Mouse (Mus musculus): Measurements from ENCODE around the gene Sema5a. TPM values are rescaled to one million over a fixed set of nuclear protein-coding genes. Genes with fewer than 3 reads are reported as not detected.
"Not testable (repeated sequence)": the region's sequence is repeated elsewhere in the genome, so short reads cannot be mapped to it uniquely, and the experiment has no call there.

The Sema5a gene
- polyA plus RNA-seq, 1 experiment from 2014 or later: 17.5 TPM

DNA sequence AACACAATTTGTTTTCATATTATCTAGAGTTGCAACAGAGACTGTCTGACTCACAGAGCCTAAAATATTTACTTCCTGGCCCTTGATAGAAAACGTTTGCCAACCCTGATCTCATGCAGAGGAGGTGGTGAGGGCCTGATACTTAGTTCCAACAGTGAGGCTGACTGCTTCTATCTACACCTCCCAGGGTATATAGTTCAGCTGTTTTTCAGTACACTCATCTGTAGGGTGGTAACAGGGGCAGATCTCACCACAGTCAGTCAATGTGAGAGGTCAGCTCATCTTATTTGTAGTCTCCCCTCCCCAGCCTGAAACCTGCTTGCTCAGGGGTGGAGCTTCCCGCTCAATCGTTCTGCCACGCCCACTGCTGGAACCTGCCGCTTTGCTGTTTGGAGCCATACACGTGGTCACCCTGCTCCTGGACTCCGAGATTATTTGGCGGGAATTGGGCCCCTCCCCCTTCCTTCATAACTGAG lies 11.9 kb upstream of the Sema5a start:
- H3K9ac ChIP-seq; H3K4me2 ChIP-seq; H3K27ac ChIP-seq; H3K27me3 ChIP-seq (replicated peaks); H3K9me3 ChIP-seq; H3K4me1 ChIP-seq; H3K4me3 ChIP-seq (replicated peaks); H3K36me3 ChIP-seq: not testable (repeated sequence)
- peak; percentile 56 for ATAC-seq (ENCODE audit: insufficient read depth, low FRiP score, low read depth)
- 9% methylated on average over 8 of the region's 8 CpGs for WGBS

DNA sequence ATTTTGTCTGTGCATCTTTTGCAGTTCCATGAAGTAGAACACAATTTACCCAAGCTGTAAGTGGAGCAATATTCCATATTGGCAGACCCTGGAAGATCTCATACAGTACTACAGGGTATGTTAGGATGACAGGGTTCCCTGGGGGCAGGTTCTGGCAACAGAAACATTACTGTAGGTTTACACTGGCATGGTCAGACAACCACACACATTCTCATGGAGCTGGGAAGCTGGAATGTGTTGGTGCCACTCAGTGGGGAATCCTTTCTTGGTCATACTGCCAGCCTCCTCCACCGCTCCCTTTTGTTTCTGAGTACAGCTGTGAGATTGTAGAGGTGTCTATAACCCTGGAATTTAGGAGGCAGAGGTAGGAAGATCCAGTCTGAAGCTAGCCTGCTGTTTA lies 11.2 kb upstream of the Sema5a start:
- Histone ChIP-seq H3K4me3 (replicated peaks) (no peak overlapping the region), H3K9me3 (no peaks in the 10 kb centered on the region), H3K27me3 (replicated peaks) (no peaks in the 10 kb centered on the region), H3K4me1 (no peaks in the 10 kb centered on the region), H3K9ac (no peak overlapping the region), H3K27ac (no peak overlapping the region), H3K4me2 (no peak overlapping the region), H3K36me3 (no peaks in the 10 kb centered on the region)
- WGBS: 96% methylated on average over 1 of the region's 1 CpGs
- ATAC-seq (ENCODE audit: insufficient read depth, low FRiP score, low read depth): no peak

DNA sequence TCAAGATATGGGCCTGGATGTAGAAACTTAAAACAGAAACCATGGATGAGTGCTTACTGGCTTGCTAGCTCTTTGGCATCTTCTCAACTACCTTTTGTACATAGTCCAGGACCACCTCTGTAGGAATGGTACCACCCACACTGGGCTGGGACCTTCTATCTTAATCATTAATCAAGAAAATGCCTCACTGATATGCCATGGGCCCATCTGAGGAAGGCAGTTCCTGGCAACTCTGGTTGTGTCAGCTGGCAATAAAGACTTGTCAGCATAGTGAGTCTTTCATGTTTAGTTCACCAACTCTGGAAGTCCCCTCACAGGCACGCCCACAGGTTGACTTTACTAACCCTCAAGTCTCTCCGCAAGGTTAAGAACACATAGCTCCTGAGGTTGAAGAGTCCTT lies 5.5 kb upstream of the Sema5a start:
- no peak overlapping the region for H3K9ac ChIP-seq
- no peaks in the 10 kb centered on the region for H3K27me3 ChIP-seq (replicated peaks)
- no peak overlapping the region for H3K4me2 ChIP-seq
- no peak for ATAC-seq (ENCODE audit: insufficient read depth, low FRiP score, low read depth)
- no peak overlapping the region for H3K4me3 ChIP-seq (replicated peaks)
- no peaks in the 10 kb centered on the region for H3K36me3 ChIP-seq
- H3K9me3 ChIP-seq: no peaks in the 10 kb centered on the region
- WGBS: 84% methylated on average over 2 of the region's 2 CpGs
- no peak overlapping the region for H3K27ac ChIP-seq
- H3K4me1 ChIP-seq: no peaks in the 10 kb centered on the region

DNA sequence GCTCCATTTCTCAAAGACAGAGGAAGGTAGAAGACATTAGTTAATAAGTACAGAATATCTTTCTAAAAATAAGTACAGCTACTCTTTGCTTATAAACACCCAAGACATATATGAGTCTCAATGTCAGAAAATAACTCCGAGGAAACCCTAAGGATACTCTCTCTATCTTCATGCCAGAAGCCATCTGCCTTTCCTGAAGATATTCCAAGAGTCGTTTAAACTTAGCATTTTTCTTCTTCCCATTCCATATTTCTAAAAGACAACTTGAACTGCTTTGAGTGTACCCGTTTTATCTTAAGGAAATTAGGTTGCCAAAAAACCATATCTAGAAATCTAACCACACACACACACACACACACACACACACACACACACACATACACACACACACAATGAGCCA lies 4.5 kb upstream of the Sema5a start:
- no peak for ATAC-seq (ENCODE audit: insufficient read depth, low FRiP score, low read depth)
- 67% methylated on average over 3 of the region's 3 CpGs for WGBS
- H3K9ac ChIP-seq: no peak overlapping the region

DNA sequence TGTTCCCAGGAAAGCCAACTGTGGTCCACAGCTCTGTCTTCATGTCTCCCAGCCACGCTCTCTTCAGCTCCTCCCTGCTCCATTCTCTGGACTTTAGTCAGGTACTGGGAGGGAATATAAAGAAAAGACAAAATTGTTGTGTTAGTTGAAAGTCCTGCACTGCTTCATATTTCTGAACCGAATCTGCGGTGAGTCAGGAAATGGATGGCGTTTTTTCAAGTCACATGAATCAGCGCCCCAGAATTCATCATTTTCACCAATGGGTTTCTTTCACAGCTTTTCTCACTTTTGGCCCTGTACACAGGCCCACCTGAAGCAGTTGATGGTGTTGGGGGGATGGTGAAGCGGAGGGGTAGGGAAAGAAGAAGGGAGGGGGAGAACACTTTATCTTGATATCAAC lies 2.9 kb upstream of the Sema5a start:
- Histone ChIP-seq H3K27ac (no peak overlapping the region), H3K4me2 (no peak overlapping the region), H3K4me3 (replicated peaks) (no peak overlapping the region), H3K36me3 (no peaks in the 10 kb centered on the region), H3K27me3 (replicated peaks) (no peaks in the 10 kb centered on the region), H3K4me1 (no peaks in the 10 kb centered on the region), H3K9me3 (no peaks in the 10 kb centered on the region), H3K9ac (no peak overlapping the region)
- ATAC-seq (ENCODE audit: insufficient read depth, low FRiP score, low read depth): no peak
- WGBS: 84% methylated on average over 6 of the region's 6 CpGs

More for the DNA sequence above, 4.5 kb upstream of the Sema5a start:
- no peaks in the 10 kb centered on the region for H3K9me3 ChIP-seq
- no peak overlapping the region for H3K4me3 ChIP-seq (replicated peaks)
- no peak overlapping the region for H3K27ac ChIP-seq
- H3K36me3 ChIP-seq: no peaks in the 10 kb centered on the region
- no peak overlapping the region for H3K4me2 ChIP-seq
- no peaks in the 10 kb centered on the region for H3K4me1 ChIP-seq
- H3K27me3 ChIP-seq (replicated peaks): no peaks in the 10 kb centered on the region

DNA sequence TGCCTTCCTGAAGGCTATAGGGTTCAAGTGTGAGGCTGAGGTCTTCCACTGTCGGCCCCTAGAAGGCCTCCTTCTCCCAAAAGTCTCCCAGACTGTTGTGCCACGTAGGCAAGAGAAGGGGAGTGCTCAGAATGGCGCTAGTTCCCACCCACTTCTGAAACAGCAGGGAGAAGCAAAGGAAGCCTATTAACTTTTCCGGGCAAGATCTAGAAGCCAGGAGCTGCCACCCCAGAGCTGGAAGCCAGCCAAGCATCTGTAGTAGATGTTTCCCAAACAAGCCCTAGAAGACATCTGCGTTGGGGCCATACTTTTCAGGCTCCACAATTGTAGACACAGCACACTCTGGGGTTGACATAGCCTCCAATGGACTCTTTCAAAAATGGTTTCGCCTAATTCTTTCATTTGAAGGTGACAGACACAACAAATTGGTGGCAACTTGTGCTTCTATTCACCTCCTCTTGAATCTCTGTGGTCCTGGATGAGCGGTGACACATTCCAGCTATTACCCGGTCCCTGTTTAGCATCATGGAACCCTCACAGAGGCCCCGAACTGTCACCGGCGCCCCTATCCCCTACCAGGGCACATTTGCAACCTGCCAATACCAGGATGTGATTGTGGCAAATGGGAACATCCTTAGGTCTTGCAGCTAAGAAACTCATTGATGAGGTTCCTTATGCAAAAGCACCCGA lies 1.4 kb upstream of the Sema5a start:
- Histone ChIP-seq H3K9me3 (no peaks in the 10 kb centered on the region), H3K9ac (no peak overlapping the region), H3K27ac (peak overlapping the region; percentile 79), H3K4me3 (replicated peaks) (peak overlapping the region; percentile 69), H3K4me1 (0 out of 2 replicates have a peak, but pooled peaks cover 5% of the 10 kb centered on the region), H3K36me3 (no peaks in the 10 kb centered on the region), H3K4me2 (peak overlapping the region; percentile 98), H3K27me3 (replicated peaks) (no peaks in the 10 kb centered on the region)
- no peak for ATAC-seq (ENCODE audit: insufficient read depth, low FRiP score, low read depth)
- WGBS: 49% methylated on average over 12 of the region's 12 CpGs

DNA sequence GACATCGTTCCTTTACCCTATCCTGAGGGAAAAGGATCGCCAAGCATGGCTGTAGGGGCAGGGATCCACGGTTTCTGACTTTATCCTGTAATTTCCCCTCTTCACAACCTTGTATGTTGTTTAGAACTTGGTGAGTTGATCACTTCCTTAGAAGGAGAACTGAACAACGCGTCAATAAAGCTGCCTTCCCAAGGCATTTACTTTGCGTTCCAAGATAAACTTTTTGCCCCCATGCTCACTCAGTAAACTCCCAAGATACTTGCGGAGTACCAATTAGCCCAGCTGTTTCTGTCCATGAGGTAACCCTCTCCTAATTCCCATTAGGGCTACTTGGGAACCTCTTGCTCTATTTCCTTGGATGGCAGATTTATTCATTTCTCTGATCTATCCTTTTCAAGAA lies 786 bp upstream of the Sema5a start:
- ATAC-seq (ENCODE audit: insufficient read depth, low FRiP score, low read depth): no peak
- Histone ChIP-seq H3K4me2 (peak overlapping the region; percentile 98), H3K36me3 (no peaks in the 10 kb centered on the region), H3K27ac (peak overlapping the region; percentile 79), H3K4me3 (replicated peaks) (peak overlapping the region; percentile 69), H3K9me3 (no peaks in the 10 kb centered on the region), H3K9ac (peak overlapping the region; percentile 40), H3K4me1 (0 out of 2 replicates have a peak, but pooled peaks cover 5% of the 10 kb centered on the region), H3K27me3 (replicated peaks) (no peaks in the 10 kb centered on the region)
- WGBS: 27% methylated on average over 7 of the region's 7 CpGs

DNA sequence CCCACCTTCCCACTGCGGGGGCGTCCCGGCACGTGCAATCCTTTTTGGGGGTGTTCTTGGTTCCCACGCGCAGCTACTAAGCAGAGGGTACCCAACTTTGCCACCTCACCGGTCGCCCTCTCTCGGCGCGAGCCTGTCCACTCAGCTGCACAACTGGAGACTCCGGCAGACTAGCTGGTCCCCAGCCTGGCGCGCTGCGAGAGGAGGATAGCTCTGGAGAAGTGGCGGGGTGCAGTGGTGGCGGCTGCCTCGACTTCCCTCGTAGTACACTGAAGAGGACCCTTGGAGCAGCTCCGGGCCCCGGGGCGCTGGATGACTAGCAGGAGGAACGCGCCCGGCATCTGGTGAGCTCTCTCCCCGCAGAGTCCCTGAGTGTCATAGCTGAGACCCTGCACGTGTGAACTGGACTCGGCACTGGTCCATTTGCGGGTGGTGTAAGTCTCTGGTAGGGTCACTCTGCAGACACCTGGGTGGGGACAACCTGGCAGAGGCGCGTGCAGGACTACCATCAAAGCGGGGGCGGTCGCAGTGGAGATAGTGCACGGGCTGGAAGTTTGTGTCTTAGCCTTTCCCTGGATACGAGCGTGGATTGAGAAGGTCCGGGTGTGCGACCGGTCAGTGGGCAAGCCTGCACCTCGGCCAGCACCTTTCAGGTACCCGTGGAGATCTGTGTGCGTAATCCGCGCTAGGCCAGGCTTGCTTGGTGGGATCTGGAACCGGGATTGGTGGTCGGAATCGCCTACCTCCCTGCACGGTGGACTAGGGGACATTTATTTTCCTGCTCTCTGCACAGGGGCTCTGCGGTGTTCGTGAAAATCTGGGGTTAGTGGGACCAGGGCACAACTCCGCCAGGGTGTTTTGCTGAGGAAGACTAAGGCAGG lies 586 bp downstream of the Sema5a start:
- Histone ChIP-seq H3K27me3 (replicated peaks) (no peaks in the 10 kb centered on the region), H3K9me3 (no peaks in the 10 kb centered on the region)
- WGBS: under 1% methylated on average over 52 of the region's 52 CpGs

DNA sequence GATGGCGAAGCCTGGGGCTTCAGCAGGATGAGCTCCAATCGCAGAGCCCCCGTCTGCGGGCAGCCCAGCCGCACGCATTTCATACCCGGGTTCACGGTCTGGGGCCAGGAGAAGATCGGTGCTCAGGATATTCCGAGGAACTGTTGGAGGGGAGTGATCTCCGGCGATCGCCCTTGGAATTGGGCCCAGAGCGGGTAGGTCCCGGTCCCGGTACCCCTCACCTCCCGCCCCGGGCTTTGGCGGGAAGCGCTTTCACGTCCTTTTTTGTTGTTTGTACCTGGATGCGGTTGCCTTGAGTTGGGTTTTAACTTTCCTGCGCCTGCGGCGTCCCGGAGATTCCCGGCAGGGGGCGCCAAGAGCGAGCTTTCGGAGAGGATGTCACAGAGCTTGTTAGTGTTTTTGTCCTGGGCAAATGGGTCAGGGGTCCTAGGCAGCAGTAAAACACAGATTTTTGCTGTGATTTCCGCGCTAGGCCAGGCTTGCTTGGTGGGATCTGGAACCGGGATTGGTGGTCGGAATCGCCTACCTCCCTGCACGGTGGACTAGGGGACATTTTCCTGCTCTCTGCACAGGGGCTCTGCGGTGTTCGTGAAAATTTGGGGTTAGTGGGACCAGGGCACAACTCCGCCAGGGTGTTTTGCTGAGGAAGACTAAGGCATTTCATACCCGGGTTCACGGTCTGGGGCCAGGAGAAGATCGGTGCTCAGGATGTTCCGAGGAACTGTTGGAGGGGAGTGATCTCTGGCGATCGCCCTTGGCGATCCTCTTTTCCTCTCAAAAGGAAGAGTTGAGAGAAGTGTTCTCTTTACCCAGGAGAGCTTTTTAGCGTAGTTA lies 1.4 kb downstream of the Sema5a start:
- H3K4me2 ChIP-seq: peak overlapping the region; percentile 98
- 0 out of 2 replicates have a peak, but pooled peaks cover 5% of the 10 kb centered on the region for H3K4me1 ChIP-seq
- peak overlapping the region; percentile 69 for H3K4me3 ChIP-seq (replicated peaks)
- no peak for ATAC-seq (ENCODE audit: insufficient read depth, low FRiP score, low read depth)
- peak overlapping the region; percentile 51 for H3K27ac ChIP-seq
- WGBS: 1% methylated on average over 47 of the region's 47 CpGs
- H3K27me3 ChIP-seq (replicated peaks): no peaks in the 10 kb centered on the region
- no peaks in the 10 kb centered on the region for H3K36me3 ChIP-seq
- peak overlapping the region; percentile 77 for H3K9ac ChIP-seq
- H3K9me3 ChIP-seq: no peaks in the 10 kb centered on the region

More for the DNA sequence above, 586 bp downstream of the Sema5a start:
- no peaks in the 10 kb centered on the region for H3K36me3 ChIP-seq
- 0 out of 2 replicates have a peak, but pooled peaks cover 5% of the 10 kb centered on the region for H3K4me1 ChIP-seq
- H3K4me2 ChIP-seq: peak overlapping the region; percentile 98
- peak overlapping the region; percentile 77 for H3K9ac ChIP-seq
- H3K27ac ChIP-seq: peak overlapping the region; percentile 79
- peak overlapping the region; percentile 69 for H3K4me3 ChIP-seq (replicated peaks)
- ATAC-seq (ENCODE audit: insufficient read depth, low FRiP score, low read depth): peak; percentile 47; the same call in 1 of the 2 replicates

DNA sequence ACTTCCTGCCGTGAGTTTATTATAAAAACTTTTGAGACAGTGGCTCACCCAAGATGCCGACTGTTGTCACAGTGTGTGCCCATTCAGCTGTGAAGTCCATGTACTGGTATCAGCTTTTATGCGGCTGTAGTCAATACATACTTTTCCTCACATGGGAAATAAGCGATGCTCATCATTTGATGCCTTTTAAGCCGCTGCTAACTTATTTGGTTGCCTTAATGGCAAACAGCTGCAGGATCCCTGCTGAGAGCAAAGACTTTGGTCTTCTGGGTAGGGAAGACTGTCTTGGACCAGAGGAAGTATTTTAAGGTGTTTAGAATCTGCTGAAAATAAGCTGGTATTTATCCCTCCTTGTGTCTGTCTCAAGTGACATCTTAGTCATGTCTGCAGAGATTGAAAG lies 2.7 kb downstream of the Sema5a start:
- no peak overlapping the region for H3K27ac ChIP-seq
- no peak overlapping the region for H3K9ac ChIP-seq
- H3K27me3 ChIP-seq (replicated peaks): no peaks in the 10 kb centered on the region
- H3K4me2 ChIP-seq: peak overlapping the region; percentile 98
- 56% methylated on average over 5 of the region's 5 CpGs for whole genome bisulfite sequencing
- H3K4me1 ChIP-seq: 0 out of 2 replicates have a peak, but pooled peaks cover 5% of the 10 kb centered on the region
- peak overlapping the region; percentile 69 for H3K4me3 ChIP-seq (replicated peaks)
- no peaks in the 10 kb centered on the region for H3K9me3 ChIP-seq
- no peak for ATAC-seq (ENCODE audit: insufficient read depth, low FRiP score, low read depth)
- H3K36me3 ChIP-seq: no peaks in the 10 kb centered on the region

DNA sequence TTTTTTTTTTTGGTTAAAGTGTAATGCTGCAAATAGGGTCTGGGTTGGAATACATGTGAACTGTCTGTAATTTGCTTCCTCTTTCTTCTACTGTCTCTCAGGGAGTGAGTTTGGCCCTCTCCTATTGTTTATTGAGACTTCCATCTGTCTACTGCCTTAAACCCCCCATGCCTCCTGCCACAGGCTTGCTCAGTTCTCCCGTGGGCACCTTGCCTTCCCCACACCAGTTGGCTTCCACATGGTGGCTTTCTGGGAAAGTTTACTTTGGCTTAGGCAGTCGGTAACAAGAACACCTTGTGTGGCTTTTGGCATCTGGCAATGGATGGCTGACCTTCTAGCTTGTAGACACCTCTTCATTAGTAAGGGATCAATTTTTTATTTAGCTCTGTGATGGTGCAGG lies 10.2 kb downstream of the Sema5a start:
- no peak for ATAC-seq (ENCODE audit: insufficient read depth, low FRiP score, low read depth)
- Histone ChIP-seq H3K27me3 (replicated peaks) (no peaks in the 10 kb centered on the region), H3K27ac (no peak overlapping the region), H3K4me1 (peaks cover 10% of the 10 kb centered on the region; the same call in 1 of the 2 replicates), H3K9me3 (no peaks in the 10 kb centered on the region), H3K9ac (no peak overlapping the region), H3K4me2 (no peak overlapping the region), H3K36me3 (no peaks in the 10 kb centered on the region), H3K4me3 (replicated peaks) (no peak overlapping the region)
- WGBS: 82% methylated on average over 2 of the region's 2 CpGs
